Mouse (Mus musculus) left cerebral cortex, postnatal 36 days (tissue): ENCODE data around the gene Colca2. TPM values are rescaled to one million over a fixed set of nuclear protein-coding genes. Genes with fewer than 3 reads are reported as not detected.

Experiments used
- DNase-seq, 2 experiments: peaks; one replicate each; pipeline ENCODE4 v3.0.0; 2021 to 2022; ENCODE audit warnings: low spot score in 2 of 2, mixed read lengths in 1 of 2
- intact Hi-C: fragments of 180-260 bp; cut with DNase I; formaldehyde crosslinking; loops from one replicate; pipeline ENCODE4 v1.15.1; 2025
- total RNA-seq, 2 experiments: library from RNA; stranded (reverse); gene quantifications; 2 replicates each; pipeline ENCODE4 v1.2.3; 2021

Colca2 gene
- total RNA-seq, result 1 to 10 TPM in 1 of 2 experiments, under 1 TPM in 1; 0.75 to 1.2 TPM

DNA sequence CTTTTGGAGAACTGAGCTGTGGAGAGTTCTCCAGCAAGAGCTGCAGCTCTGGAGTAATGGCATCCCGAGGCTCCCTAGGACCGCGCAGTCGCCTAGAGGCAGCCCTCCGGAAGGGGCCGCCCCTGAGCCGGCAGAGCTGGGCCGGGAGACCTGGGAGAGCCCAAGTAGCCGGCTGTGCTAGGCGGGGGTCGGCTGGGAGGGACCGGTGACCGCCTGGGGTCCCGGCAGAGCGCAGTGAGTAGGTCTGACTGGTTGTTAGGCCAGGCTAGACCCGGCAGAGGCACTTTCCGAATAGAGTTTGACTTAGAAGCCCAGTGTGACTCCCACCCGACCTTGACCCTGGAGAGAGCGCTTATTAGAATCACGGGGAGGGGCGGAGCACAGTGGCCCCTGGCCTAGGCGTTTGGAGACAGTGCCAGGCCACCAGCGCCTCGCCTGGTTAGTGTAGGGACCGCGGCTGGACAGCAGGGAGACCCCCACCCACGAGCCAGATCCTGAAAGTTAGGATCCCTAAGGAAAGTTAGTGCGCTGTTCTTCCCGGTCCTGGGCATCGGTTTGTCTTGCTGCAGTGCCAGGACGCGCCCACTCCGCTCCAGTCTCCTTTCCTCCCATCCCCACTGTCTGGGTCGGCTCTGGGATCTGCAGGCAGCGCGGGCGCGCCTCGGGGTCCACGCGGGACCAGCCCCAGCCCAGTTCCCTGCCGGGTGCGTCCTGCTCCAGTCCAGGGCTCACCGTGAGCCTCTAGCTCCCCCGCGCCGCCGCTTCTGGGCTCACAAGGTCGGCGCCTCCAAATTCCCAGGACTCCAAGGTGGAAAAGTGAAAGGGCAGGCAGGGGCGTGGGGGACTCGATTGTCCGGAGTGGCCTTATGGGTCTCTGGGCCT lies at the start of gene Colca2:
Colca2 (minus strand) TSS at position 70 of the 882 bp plus-strand sequence.
- intact Hi-C loops, result no loop called here

DNA sequence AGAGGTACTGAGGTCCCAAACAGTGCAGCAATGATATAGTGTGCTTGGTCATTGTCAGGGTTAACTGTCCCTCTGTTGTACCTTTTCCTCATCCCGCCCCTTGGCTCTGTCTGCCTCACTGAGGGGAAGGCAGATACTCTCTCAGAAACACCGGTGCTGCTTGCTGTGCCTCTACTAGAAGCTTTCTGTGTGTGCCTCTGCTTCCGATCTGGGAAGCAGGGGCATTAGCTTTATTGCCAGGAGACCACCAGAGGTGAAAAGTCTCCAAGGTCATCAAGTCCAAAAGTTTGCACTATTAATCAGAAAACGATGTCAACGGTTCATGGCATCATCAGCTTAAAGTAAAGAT lies 49.2 kb upstream of the Colca2 start:
- intact Hi-C loops, result no loop called here

More for the DNA sequence above, at the start of gene Colca2:
- peak; percentile 63 to 65 for DNase-seq

DNA sequence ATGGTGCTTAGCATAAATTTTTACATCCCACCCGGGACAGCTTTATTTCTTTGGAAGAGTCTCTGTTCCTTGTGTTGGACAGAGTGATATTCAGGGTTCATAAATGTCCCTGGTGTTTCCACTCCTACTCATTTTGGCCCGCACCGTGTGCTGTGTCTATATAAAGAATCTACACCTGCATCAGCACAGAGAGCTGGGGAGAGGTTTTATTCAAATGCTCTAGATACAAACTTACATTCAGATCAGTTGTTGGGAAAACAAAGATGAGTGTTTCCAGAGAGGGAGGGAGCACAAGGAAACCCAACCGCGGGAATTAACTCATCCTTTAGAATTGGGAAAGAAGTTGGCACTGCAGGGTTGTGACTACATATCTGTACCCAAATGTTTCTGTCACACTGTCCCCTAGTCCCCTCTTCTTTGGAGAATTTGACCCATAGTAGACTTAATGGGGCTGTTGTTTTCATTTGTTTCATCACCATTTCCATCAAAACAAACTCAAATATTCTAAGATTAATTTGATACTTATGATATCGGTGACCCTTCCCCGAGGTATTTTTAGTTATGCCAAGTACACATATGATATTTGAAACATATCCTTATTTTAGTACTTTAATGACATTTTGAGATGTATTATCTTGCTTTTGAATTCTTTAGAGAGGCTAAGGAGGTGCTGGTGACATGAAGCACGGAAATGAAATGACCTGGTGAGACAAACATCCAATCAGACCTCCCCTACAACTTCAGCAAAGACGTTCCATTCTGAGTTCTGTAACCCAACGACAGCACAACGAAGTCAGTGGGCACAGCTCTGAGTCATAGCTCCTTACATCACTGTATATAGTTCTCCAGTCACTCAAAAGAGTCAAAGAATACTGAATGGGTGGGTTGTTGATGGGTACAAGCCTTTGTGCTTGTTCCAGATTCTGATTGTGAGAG lies 48.5 kb upstream of the Colca2 start:
- intact Hi-C loops, result no loop called here
- no peak for DNase-seq

More for the DNA sequence above, 49.2 kb upstream of the Colca2 start:
- DNase-seq, result no peak

DNA sequence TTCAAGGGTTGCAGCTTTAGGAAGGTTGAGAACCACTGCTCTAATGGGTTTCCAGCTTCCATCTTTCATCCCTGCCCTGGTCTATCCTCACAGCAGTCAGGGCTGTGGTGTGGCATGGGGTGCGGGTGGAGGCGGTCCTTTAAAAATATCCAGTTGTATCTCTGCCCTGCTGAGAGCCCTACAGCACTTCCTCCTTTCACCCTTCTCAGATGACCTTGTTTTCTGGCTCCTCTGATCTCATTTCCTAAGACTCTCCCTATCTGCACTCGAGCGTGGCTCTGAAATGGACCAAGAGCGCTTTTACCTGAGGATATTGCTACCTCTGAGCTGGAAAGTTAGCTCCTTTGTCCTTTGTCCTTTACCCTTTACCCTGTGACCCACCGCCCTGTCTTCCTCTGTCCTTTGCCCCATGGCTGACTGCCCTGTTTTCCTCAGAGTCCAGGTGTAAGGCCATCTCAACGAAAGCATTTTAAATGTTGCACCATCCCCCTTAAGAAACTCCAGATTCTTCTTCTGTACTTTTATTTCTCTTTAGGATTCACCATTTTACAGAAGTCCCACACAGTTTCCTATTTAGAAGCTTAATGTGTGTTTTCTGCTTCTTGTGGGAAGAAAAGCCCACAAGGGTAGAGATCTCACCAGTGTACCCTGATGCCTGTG lies 46.2 kb upstream of the Colca2 start:
- intact Hi-C loops, result no loop called here
- no peak for DNase-seq

DNA sequence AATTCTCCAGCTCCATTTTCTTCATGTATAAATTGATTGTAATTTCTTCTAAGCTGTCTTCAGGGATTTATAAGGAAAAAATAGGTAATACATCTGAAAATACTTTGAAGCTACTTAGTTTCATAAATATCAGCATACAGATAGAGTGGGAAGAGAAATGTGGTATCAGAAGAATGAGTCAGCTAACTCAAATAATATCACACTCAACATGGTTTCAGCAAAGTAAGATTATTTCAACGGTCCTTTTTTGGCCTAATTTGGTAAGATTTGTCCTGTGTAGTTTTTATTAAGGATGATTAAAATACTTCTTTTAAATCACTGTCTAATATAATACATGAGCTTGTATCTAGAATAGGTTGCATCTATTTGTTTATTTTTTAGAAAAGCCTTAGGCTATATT lies 41.7 kb upstream of the Colca2 start:
- DNase-seq, result no peak
- intact Hi-C loops, result no loop called here

DNA sequence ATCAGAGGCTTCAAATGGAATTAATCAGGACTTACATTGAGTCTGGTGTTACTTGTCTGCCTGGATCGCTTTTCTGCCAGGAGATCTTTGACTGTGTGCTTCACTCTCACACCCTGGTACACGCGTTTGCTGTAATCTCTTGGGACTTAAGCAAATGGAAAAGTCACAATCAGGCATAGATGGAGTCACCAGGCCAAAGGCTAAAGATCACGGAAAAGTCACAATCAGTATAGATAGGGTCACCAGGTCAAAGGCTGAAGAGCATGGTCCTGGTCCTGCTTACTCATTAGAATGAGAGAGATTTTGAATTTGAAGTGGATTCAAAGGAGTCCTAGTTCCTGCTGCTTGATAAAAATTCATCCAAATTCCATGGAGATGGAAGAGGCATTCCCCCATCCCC lies 39.9 kb upstream of the Colca2 start:
- intact Hi-C loops, result no loop called here
- no peak for DNase-seq

DNA sequence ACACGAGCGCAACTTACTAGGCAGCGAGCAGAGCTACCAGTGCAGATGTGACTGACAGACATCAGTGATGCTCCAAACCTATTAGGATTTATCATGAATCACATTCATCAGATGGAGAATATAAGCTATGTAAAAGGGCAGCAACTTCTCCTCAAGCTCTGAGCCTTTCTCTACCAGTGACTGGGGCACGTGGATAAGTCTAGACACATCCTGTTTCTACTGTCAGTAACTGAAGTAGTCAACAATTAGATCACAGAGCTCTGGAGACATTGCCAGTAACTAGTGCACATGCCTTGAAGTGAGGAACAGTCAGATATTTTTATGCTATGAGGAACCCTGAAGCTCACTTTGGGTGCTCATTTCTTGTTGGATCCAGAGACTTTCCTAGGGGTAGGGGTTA lies 39.0 kb upstream of the Colca2 start:
- DNase-seq, result no peak
- intact Hi-C loops, result no loop called here

DNA sequence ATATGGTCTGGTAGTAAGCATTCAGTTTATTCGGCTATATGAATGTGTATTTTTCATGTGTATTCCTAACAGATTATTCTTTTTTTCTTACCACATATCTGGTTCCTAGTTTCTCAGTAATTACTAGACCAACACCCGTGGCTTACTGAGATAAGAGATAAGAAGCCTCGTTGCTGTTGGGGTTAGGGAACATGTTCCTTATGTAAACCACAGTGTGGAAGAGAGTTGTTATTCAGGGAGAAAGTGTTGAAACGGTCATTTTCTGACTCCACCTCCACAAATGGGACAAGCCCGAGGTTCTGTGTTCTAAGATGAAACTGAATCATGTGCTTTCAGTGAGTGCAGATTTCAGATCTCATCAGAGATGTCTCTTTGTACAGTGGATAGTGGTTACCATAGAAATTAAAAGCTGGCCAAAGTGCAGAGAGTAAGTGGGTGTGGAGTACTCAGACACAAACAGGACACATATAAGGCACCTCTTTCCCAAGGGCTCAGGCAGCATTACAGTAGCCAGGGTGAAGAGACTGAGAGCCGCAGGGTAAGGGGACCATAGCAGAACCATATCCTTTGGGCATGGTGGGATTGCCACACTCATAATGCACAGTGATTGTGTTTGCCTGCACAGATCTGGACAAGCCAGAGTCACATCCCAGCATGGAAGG lies 37.2 kb upstream of the Colca2 start:
- intact Hi-C loops, result no loop called here

DNA sequence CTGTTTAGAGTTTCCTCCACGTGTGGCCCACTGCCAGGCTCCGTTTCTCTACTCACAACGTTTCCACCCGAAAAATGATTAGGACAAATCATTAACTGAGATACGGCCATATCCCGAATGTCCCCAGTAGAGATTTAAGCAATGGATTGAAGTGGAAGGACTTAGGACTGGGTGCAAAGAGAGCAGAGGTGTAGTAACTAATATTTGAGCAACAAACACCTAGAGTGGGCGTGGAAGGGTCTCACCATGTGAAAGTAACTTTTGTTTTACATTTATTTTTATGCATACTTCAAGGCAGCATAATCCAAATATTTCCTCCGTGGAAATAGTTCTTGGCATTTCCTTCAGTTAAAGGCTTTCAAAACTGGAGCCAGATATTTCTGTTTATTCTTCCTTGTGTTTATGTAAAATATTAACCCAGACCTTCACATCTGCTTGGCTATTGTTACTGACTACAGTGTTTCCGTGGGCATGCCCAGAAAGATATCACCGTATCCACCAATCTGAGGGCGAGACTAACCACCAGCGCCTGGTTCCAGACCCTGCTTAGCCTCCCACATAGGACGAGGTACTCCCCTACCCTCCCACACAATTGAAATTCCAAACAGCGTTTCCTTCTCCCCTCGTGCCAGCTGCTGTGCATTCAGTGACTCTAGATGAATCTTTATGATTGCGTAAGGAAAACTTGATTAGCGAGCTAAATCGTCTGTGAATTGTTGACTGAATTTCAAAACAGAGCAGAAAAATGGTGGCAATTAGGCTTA lies 34.4 kb upstream of the Colca2 start:
- intact Hi-C loops, result no loop called here
- no peak for DNase-seq

More for the DNA sequence above, 37.2 kb upstream of the Colca2 start:
- DNase-seq, result no peak

DNA sequence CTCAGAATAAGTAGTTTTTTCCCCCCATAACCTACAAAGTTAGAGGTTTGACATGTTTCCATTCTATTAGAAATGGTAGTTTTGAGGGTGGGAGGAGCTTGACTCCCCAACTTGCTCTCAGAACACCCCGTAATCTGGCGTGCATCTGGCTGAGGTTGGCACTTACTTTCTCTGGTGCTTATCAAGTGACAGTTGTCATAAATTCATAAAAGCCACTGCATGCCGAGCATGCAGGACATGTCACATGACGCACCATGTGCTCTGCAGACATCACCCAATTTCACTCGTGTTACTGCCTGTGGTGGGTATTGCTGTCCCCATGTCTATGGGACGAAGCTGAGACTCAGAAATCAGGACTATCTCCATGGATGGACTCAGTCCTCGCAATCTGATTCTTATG lies 32.1 kb upstream of the Colca2 start:
- intact Hi-C loops, result no loop called here

DNA sequence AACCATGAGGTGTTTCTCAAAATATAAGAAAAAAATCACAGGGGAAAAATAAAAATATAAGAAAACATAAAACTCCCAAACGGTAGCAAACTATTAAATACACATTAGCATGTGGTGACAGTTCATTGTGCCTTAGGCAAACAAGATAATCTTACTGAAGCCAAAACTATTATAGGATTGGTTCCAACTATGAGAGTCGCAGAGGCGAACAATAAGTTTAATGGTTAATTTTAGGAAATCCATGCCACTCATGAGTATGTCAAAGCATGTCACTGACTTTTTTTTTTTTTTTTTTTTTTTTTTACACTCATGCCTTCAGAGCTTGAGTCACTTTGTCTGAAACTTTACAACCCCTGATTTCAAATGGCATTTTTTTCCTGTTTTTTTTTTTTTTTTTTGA lies 28.0 kb upstream of the Colca2 start:
- intact Hi-C loops, result no loop called here
- DNase-seq, result no peak

More for the DNA sequence above, 32.1 kb upstream of the Colca2 start:
- no peak for DNase-seq

DNA sequence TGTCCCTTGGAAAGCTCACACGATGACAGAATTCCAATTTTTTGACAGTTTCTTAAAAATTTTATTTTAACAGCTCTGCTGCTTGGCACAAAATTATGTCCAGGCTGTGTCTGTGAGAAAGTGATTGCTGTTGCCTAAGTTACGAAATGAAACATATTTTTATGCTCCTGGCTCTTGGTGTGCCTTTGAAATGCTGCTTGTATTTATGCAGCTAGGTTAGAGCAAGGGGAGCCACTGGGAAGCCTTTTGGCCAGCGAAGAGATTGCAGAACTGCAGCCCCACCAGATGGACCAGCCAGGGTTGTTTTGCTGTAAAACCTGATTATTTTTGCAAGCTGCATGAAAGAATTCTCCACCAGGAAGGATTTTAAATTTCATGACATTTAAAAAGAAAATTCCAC lies 26.8 kb upstream of the Colca2 start:
- DNase-seq, result peak; percentile 19 to 41
- intact Hi-C loops, result no loop called here

DNA sequence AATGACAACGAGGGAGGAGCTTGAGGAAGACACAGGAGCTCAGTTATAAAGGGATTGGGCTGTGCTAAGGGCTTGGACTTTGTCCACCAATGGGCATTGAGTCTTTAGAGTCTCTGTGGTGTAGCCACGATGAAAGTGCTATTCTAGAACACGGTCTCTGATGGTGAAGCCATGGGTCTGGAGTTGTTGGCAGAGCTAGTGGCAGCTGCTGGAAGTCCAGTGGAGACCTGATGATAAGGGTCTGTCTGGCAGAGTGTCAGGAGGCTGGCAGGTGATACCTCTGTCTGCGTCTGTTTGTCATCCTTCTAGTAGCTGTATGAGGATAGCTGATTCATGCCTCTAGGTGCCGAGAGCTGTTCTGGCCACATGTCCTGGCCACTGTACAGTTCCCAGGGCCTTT lies 25.6 kb upstream of the Colca2 start:
- no peak for DNase-seq
- intact Hi-C loops, result no loop called here

DNA sequence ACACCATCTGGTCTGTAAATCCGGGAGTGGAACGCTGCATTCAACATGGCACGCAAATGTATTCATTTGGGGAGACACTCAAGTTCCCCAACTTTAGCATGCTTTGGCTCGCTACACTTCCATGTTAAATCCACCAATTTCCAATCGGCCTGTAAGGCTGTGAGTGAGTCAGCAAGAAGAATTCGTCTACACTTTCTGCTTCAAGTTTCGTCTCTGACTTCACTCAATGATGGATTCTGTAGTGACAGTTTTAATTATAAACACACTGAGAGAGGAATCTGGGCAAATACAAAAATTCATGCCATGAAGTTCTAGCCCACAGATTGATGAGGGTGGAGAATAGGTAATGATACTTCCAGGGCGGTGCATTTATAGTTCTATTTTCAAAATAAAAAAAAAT lies 15.2 kb upstream of the Colca2 start:
- intact Hi-C loops, result no loop called here
- no peak for DNase-seq

DNA sequence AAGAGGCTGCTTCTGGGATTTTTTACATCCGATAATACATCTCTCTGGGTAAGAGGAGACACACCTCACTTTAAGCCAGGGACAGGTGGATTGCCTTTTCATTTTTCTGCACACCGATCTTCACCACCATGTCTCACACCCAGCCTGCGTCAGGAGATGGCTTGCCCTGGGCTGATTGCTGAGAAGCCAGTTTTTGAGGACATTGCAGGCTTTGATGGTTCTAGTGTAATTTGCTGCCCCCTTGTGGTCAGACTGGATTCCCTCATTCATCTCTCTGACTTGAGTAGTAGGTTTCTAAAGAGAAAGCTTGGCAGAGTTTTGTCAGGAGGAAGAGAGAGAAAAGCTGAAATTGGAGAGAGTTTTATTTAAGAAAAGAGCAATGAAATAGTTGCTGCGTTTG lies 14.3 kb upstream of the Colca2 start:
- intact Hi-C loops, result loop anchor here (1.0 kb wide), 1 partner anchor 131 kb away; no protein-coding TSS in a partner anchor
- DNase-seq, result peak; percentile 56 to 76

DNA sequence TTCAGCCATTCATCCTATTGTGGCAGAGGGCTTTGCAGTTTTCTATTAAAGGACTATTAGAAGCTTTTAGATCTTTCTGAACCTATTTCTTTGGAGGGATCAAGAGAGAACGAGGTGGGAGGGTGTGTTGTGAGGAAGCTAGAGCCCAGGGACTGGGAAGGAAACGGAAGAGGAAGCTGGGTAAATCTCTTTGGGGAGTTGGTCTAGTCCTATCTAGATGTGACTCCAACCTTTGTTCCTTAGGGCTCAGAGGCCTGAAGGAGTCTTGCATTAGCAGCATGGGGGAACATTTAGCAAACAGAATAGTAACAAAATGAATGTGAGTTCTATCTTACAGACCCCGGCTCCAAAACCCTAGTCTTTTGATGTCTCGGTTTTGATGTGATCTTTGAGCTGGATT lies 12.6 kb upstream of the Colca2 start:
- DNase-seq, result no peak
- intact Hi-C loops, result no loop called here

DNA sequence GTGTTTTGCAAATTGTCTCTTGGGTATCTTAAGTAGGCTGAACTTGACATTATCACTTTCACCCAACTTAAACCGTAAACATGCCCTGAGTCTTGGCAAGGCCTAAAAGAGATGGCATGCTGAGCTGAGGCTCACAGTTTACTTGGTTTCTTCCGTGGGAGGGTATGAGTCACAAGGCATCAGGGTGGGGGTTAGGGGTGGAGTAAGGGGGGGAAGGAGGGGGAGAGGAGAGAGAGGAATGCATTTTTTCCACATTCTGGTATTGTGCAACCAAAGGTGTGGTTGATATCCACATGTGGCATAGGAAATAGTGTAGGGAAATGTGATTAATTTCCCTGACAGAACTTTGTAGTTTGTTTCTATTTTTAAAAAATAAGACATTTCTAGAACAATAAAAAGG lies 7.7 kb upstream of the Colca2 start:
- DNase-seq, result no peak
- intact Hi-C loops, result no loop called here

DNA sequence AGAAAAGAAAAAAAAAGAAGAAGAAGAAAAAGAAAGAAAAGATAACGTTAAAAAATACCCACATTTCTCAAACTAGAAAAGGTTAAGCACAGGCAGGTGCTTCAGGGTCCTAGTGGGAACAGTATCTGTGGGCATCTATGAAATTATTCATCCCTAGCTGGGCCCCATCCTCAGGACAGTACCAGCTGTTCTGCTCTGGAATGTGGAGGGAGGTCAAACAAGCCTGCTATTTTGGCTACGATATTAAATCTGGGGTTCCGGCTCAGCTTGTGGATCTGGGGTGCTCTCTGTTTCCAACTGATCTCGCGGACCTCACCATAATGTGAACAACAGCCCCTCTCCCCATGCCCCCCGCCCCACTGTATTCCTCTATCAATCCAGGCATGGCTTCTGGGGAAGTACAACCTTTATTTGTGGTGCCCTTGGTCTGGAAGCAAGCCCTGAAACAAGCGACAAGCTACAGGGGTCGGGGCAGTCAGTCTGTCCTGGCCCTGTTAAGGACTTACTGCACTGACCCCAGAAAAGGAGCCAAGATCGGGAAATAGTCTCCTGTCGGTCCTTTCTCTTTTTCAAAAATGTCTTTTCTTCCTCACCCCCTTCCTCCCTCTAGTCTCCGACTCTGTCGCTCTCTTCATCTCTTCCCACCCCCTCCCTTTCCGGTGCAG lies 403 bp downstream of the Colca2 start:
- intact Hi-C loops, result no loop called here
- no peak for DNase-seq
